Mouse (Mus musculus) limb, embryonic 11.5 days (tissue): ENCODE results near the gene Gm14819. TPM values are rescaled to one million over a fixed set of nuclear protein-coding genes. Genes with fewer than 3 reads are reported as not detected.
"Not testable (repeated sequence)": the region's sequence is repeated elsewhere in the genome, so short reads cannot be mapped to it uniquely, and the experiment has no call there.

ENCODE experiments used
- ATAC-seq: fragments of 200-750 bp; cut with Nextera tagmentation; 2 replicates; pipeline ENCODE4 v1.8.0; 2017; ENCODE audit warnings: low read depth; ENCODE audit not compliant: insufficient number of reproducible peaks, low FRiP score, low TSS enrichment
- DNase-seq: peaks from one replicate; pipeline ENCODE4 v3.0.0-alpha.2; 2015; ENCODE audit warnings: low spot score
- H3K27ac ChIP-seq: fragments of 300-500 bp; sonication (generic); replicated peaks from 2 replicates; pipeline ENCODE4 v1.5.1; 2014; ENCODE audit warnings: low read depth, mild to moderate bottlenecking, low read length
- H3K27me3 ChIP-seq: fragments of 300-500 bp; sonication (generic); 2 replicates; pipeline ENCODE4 v1.6.1; 2014; ENCODE audit warnings: mild to moderate bottlenecking, low read length, mixed read lengths; ENCODE audit not compliant: control insufficient read depth, insufficient read depth
- H3K36me3 ChIP-seq: fragments of 300-500 bp; sonication (generic); 2 replicates; pipeline ENCODE4 v1.6.1; 2014; ENCODE audit warnings: mild to moderate bottlenecking, low read length, moderate library complexity, mixed read lengths; ENCODE audit not compliant: control insufficient read depth, insufficient read depth
- H3K4me1 ChIP-seq: fragments of 300-500 bp; sonication (generic); 2 replicates; pipeline ENCODE4 v1.6.1; 2014; ENCODE audit warnings: low read length, mixed read lengths; ENCODE audit not compliant: control insufficient read depth, insufficient read depth
- H3K4me2 ChIP-seq: fragments of 300-500 bp; sonication (generic); 2 replicates; pipeline ENCODE4 v1.6.1; 2014; ENCODE audit warnings: low read depth, mild to moderate bottlenecking, moderate library complexity; ENCODE audit not compliant: severe bottlenecking
- H3K4me3 ChIP-seq: fragments of 300-500 bp; sonication (generic); 2 replicates; pipeline ENCODE4 v1.5.1; 2014; ENCODE audit warnings: low read depth, low read length
- H3K9ac ChIP-seq: fragments of 300-500 bp; sonication (generic); 2 replicates; pipeline ENCODE4 v1.6.1; 2014; ENCODE audit warnings: mild to moderate bottlenecking, low read length
- H3K9me3 ChIP-seq: fragments of 300-500 bp; sonication (generic); 2 replicates; pipeline ENCODE4 v1.6.1; 2016; ENCODE audit warnings: low read length; ENCODE audit not compliant: control insufficient read depth
- WGBS: fragments of 180-500 bp; shearing (Covaris S2); extraction: QIAGEN DNeasy Blood & Tissue Kit; methylation state at CpG from one replicate; pipeline ENCODE4 v1.1.7; 2014; 5-methylcytosine and 5-hydroxymethylcytosine counted together
- polyA plus RNA-seq: library from polyadenylated mRNA; unstranded; fragments of >200 nt; fragmentation: Nextera tagmentation; extraction: Ambion mirVana; gene quantifications from 2 replicates; pipeline ENCODE4 v1.2.1, GENCODE M21; 2014

The Gm14819 gene
- polyA plus RNA-seq, result not detected in 2 replicates

- H3K9me3 ChIP-seq, ATAC-seq, H3K4me2 ChIP-seq, H3K27ac ChIP-seq, H3K36me3 ChIP-seq, H3K9ac ChIP-seq, DNase-seq, H3K4me3 ChIP-seq, H3K4me1 ChIP-seq, H3K27me3 ChIP-seq: not testable (repeated sequence)
- no CpG with 5 or more reads among the region's 6 CpGs for WGBS
These were observed at the start of gene Gm14819 for GRCm38 (mm10) chrX:35403883-35404282. TSS of gene Gm14819 (plus strand) at chrX:35404183.
